Mouse (Mus musculus) embryo, embryonic 11.5 days (tissue): ENCODE measurements at regions not wholly inside any gene's neighbourhood (a gene's known extent, or its start where the extent isn't known, plus 50 kb on each side); places are given as distances from the start of the nearest gene placed in this dataset.

Source experiments
- DNase-seq: peaks from one replicate; pipeline ENCODE4 v3.0.0-alpha.2; 2012; ENCODE audit warnings: low read depth, low spot score

- DNase-seq, result no peak
These were observed 306.2 kb upstream of the Jag1 start for GRCm38 (mm10) chr2:137422656-137423055.

- DNase-seq, result no peak
These were observed 303.2 kb upstream of the Jag1 start for GRCm38 (mm10) chr2:137419678-137420077.

GRCm38 (mm10) chr2:137417691-137418090 lies 301.2 kb upstream of the Jag1 start:
- DNase-seq, result no peak

- DNase-seq, result no peak
These were observed 297.0 kb upstream of the Jag1 start for GRCm38 (mm10) chr2:137413432-137413831.

- DNase-seq, result no peak
These were observed 293.2 kb upstream of the Jag1 start for GRCm38 (mm10) chr2:137409611-137410010.

- DNase-seq, result no peak
These were observed 291.9 kb upstream of the Jag1 start for GRCm38 (mm10) chr2:137408294-137408693.

- peak; percentile 16 for DNase-seq
These were observed 277.0 kb upstream of the Jag1 start for GRCm38 (mm10) chr2:137393486-137393885.

GRCm38 (mm10) chr2:137379816-137380215 lies 263.4 kb upstream of the Jag1 start:
- no peak for DNase-seq

GRCm38 (mm10) chr2:137375346-137375745 lies 258.9 kb upstream of the Jag1 start:
- no peak for DNase-seq

GRCm38 (mm10) chr2:137371062-137371461 lies 254.6 kb upstream of the Jag1 start:
- DNase-seq, result no peak

- DNase-seq, result no peak
These were observed 246.6 kb upstream of the Jag1 start for GRCm38 (mm10) chr2:137363006-137363405.

GRCm38 (mm10) chr2:137357181-137357738 lies 240.8 kb upstream of the Jag1 start:
- no peak for DNase-seq

- DNase-seq, result no peak
These were observed 227.3 kb upstream of the Jag1 start for GRCm38 (mm10) chr2:137343736-137344135.

- DNase-seq, result no peak
These were observed 213.6 kb upstream of the Jag1 start for GRCm38 (mm10) chr2:137329995-137330394.

- no peak for DNase-seq
These were observed 207.0 kb upstream of the Jag1 start for GRCm38 (mm10) chr2:137323445-137323844.

- no peak for DNase-seq
These were observed 194.1 kb upstream of the Jag1 start for GRCm38 (mm10) chr2:137310511-137310910.

- peak; percentile 3 for DNase-seq
These were observed 191.7 kb upstream of the Jag1 start for GRCm38 (mm10) chr2:137308116-137308515.

- no peak for DNase-seq
These were observed 185.2 kb upstream of the Jag1 start for GRCm38 (mm10) chr2:137301474-137302267.

GRCm38 (mm10) chr2:137289231-137289630 lies 172.8 kb upstream of the Jag1 start:
- no peak for DNase-seq

GRCm38 (mm10) chr2:137271575-137272180 lies 155.2 kb upstream of the Jag1 start:
- no peak for DNase-seq

- no peak for DNase-seq
These were observed 146.5 kb upstream of the Jag1 start for GRCm38 (mm10) chr2:137262911-137263310.

- DNase-seq, result no peak
These were observed 141.5 kb upstream of the Jag1 start for GRCm38 (mm10) chr2:137257847-137258515.
